Mouse (Mus musculus) central nervous system, embryonic 11.5 days (tissue): Measurements from ENCODE around the gene Has3. TPM values are rescaled to one million over a fixed set of nuclear protein-coding genes. Genes with fewer than 3 reads are reported as not detected.

ENCODE experiments used
- polyA plus RNA-seq: library from polyadenylated mRNA; depleted of rRNA; stranded (reverse); fragments of >200 nt; gene quantifications from 2 replicates; pipeline ENCODE4 v1.2.3, GENCODE M21; 2012; rRNA removed

The Has3 gene
- polyA plus RNA-seq, result 1.1 and 1.5 TPM in 2 replicates

DNA sequence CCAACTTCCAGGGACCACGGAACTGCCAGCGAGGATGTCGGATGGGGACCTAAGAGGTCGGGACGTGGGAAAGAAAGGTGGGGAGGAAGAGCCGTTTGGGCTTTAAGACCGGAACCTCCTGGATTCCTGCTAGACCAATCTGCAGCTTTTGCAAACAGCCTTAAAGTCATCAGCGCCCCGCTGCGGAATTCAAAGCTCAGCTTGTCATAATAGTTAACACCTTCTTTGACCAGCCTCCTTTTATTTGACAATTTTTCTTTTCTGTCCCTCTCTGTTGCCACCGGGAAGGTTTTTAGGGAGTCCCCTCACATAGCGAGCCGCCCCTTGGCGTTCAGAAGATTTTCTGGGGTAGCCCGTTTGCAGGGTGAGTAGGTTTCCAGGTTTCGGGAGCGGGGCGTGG, at the start of gene Has3:
TSS of gene Has3 (plus strand) at position 192 of the 400 bp plus-strand sequence.

GRCm38 (mm10) chr8:106893481-106894156, 23.6 kb downstream of the Has3 start, which contains the start of gene Utp4:
Gene Utp4, plus strand, starts transcription at chr8:106893636.

Other genes starting within 250 kb of the Has3 start
- gene Tango6, start 187.2 kb upstream of the Has3 start, polyA plus RNA-seq, result 5.9 and 6.3 TPM in 2 replicates
- 37.9 and 51.2 TPM in 2 replicates for gene Utp4, start 23.4 kb downstream of the Has3 start, polyA plus RNA-seq
- 4.7 and 8.9 TPM in 2 replicates for gene Sntb2, start 65.5 kb downstream of the Has3 start, polyA plus RNA-seq
- 42.4 and 53.2 TPM in 2 replicates for gene Vps4a, start 161.0 kb downstream of the Has3 start, polyA plus RNA-seq
- 30.3 and 31.2 TPM in 2 replicates for gene Pdf, start 178.4 kb downstream of the Has3 start, polyA plus RNA-seq
- 28.6 and 41.6 TPM in 2 replicates for gene Cog8, start 186.4 kb downstream of the Has3 start, polyA plus RNA-seq
- gene Nip7, start 186.6 kb downstream of the Has3 start, polyA plus RNA-seq, result 167 and 191 TPM in 2 replicates
- gene Tmed6, start 195.4 kb downstream of the Has3 start, polyA plus RNA-seq, result 0.06 TPM in 1 of 2 replicates, not detected in the other
- gene Terf2, start 226.3 kb downstream of the Has3 start, polyA plus RNA-seq, result 40.3 and 41.4 TPM in 2 replicates